Mouse (Mus musculus): Measurements from ENCODE around the gene Gas2l2. TPM values are rescaled to one million over a fixed set of nuclear protein-coding genes. Genes with fewer than 3 reads are reported as not detected.

The Gas2l2 gene
- polyA plus RNA-seq, 1 experiment = 2.8 TPM

- Histone ChIP-seq H3K4me1 (ENCODE audit: control insufficient read depth, insufficient read depth, low read length) (peaks cover 3% of the 10 kb centered on the region), H3K4me3 (replicated peaks; ENCODE audit: extremely low read depth, low read depth, low read length) (no peak overlapping the region)
- WGBS = 36% methylated on average over 8 of the region's 8 CpGs
- TF ChIP-seq CTCF (IDR thresholded peaks at IDR 0.05; ENCODE audit: insufficient read depth, low read length) (no peak), POLR2A (IDR thresholded peaks at IDR 0.05; ENCODE audit: borderline replicate concordance, extremely low read depth, low read depth, low read length) (no peak)
- DNase-seq = no peak
Observed at GRCm38 (mm10) chr11:83408242-83408641, 21.0 kb downstream of the Gas2l2 start.

DNA sequence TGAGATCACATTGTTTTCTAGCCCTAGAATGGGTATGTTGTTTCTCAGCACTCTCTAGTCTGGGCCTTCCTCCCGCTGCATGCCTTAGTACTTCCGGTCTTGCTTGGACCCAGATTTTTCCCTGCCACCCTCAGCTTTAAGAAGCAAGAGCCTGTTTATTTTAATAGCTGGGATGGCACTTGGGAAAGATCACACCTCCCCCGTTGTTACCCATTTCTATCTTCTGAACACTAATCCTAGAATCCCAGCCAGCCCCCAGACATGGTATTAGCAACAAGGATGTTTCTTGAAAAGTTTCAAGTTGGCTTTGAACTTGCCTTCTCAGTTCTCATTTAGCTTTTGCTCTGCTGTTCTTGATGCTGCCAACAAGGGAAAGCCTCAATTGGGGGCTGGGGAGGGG lies 22.9 kb downstream of the Gas2l2 start:
- TF ChIP-seq CTCF (IDR thresholded peaks at IDR 0.05; ENCODE audit: insufficient read depth, low read length) = no peak
- TF ChIP-seq POLR2A (IDR thresholded peaks at IDR 0.05; ENCODE audit: borderline replicate concordance, extremely low read depth, low read depth, low read length) = no peak
- WGBS = 51% methylated on average over 3 of the region's 3 CpGs
- no peak for DNase-seq
- Histone ChIP-seq H3K4me3 (replicated peaks; ENCODE audit: extremely low read depth, low read depth, low read length) (no peak overlapping the region), H3K4me1 (ENCODE audit: control insufficient read depth, insufficient read depth, low read length) (peaks cover 3% of the 10 kb centered on the region)

- 68% methylated on average over 7 of the region's 7 CpGs for WGBS
- H3K4me3 ChIP-seq (replicated peaks; ENCODE audit: extremely low read depth, low read depth, low read length) = no peak overlapping the region
- no peaks in the 10 kb centered on the region for H3K4me1 ChIP-seq (ENCODE audit: control insufficient read depth, insufficient read depth, low read length)
- DNase-seq = no peak
- no peak for TF ChIP-seq POLR2A (IDR thresholded peaks at IDR 0.05; ENCODE audit: borderline replicate concordance, extremely low read depth, low read depth, low read length)
- no peak for TF ChIP-seq CTCF (IDR thresholded peaks at IDR 0.05; ENCODE audit: insufficient read depth, low read length)
Observed at GRCm38 (mm10) chr11:83403787-83404186, 25.5 kb downstream of the Gas2l2 start.

- Histone ChIP-seq H3K4me1 (ENCODE audit: control insufficient read depth, insufficient read depth, low read length) (peaks cover 6% of the 10 kb centered on the region), H3K4me3 (replicated peaks; ENCODE audit: extremely low read depth, low read depth, low read length) (no peak overlapping the region)
- 72% methylated on average over 5 of the region's 5 CpGs for WGBS
- TF ChIP-seq CTCF (IDR thresholded peaks at IDR 0.05; ENCODE audit: insufficient read depth, low read length) (no peak), POLR2A (IDR thresholded peaks at IDR 0.05; ENCODE audit: borderline replicate concordance, extremely low read depth, low read depth, low read length) (no peak)
- no peak for DNase-seq
Observed at GRCm38 (mm10) chr11:83398724-83399123, 30.5 kb downstream of the Gas2l2 start.

DNA sequence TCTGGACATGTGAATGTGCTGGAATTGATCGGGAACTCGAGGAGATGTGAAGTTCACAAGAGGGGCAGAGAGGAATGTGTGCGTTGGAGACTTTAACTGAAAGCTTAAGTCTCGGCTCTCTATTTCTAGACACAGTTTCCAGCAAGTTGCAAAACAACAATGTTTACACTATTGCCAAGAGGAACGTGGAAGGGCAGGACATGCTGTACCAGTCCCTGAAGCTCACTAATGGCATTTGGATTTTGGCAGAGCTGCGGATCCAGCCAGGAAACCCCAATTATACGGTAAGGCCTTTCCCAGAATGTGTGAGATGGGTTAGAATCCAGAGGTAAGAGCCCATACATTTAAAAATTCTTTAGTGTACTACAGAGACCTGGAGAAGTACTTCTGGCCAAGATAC lies 31.6 kb downstream of the Gas2l2 start:
- no peak for TF ChIP-seq POLR2A (IDR thresholded peaks at IDR 0.05; ENCODE audit: borderline replicate concordance, extremely low read depth, low read depth, low read length)
- no peak for TF ChIP-seq CTCF (IDR thresholded peaks at IDR 0.05; ENCODE audit: insufficient read depth, low read length)
- DNase-seq = no peak
- 55% methylated on average over 7 of the region's 7 CpGs for WGBS

GRCm38 (mm10) chr11:83394802-83395439 lies 34.3 kb downstream of the Gas2l2 start:
- DNase-seq = no peak
- 63% methylated on average over 6 of the region's 6 CpGs for WGBS
- H3K4me3 ChIP-seq (replicated peaks; ENCODE audit: extremely low read depth, low read depth, low read length) = no peak overlapping the region
- H3K4me1 ChIP-seq (ENCODE audit: control insufficient read depth, insufficient read depth, low read length) = peaks cover 6% of the 10 kb centered on the region
- TF ChIP-seq CTCF (IDR thresholded peaks at IDR 0.05; ENCODE audit: insufficient read depth, low read length) (no peak), POLR2A (IDR thresholded peaks at IDR 0.05; ENCODE audit: borderline replicate concordance, extremely low read depth, low read depth, low read length) (no peak)

More for the DNA sequence above, 31.6 kb downstream of the Gas2l2 start:
- peaks cover 6% of the 10 kb centered on the region for H3K4me1 ChIP-seq (ENCODE audit: control insufficient read depth, insufficient read depth, low read length)
- H3K4me3 ChIP-seq (replicated peaks; ENCODE audit: extremely low read depth, low read depth, low read length) = no peak overlapping the region

- DNase-seq = no peak
- WGBS = 82% methylated on average over 4 of the region's 4 CpGs
- Histone ChIP-seq H3K4me1 (ENCODE audit: control insufficient read depth, insufficient read depth, low read length) (peaks cover 2% of the 10 kb centered on the region; the same call in 1 of the 2 replicates), H3K4me3 (replicated peaks; ENCODE audit: extremely low read depth, low read depth, low read length) (no peak overlapping the region)
- no peak for TF ChIP-seq POLR2A (IDR thresholded peaks at IDR 0.05; ENCODE audit: borderline replicate concordance, extremely low read depth, low read depth, low read length)
Observed at GRCm38 (mm10) chr11:83393062-83393461, 36.2 kb downstream of the Gas2l2 start.

DNA sequence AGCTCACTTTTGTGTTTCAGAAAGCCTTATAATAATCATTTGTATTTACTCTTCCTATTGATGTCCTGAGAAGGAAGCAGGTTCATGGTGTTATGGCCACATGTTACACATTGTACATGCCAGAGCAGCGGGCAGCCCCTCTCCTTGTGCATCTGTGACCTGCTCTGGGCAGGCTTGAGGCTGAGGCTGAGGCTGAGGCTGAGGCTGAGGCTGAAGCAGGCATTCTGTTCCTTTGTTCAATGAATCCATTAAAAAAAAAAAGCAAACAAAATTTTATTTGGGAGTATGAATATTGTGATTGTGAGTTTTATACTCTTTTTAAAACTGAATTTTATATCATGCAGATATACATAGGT lies 45.7 kb downstream of the Gas2l2 start:
- DNase-seq = no peak

DNA sequence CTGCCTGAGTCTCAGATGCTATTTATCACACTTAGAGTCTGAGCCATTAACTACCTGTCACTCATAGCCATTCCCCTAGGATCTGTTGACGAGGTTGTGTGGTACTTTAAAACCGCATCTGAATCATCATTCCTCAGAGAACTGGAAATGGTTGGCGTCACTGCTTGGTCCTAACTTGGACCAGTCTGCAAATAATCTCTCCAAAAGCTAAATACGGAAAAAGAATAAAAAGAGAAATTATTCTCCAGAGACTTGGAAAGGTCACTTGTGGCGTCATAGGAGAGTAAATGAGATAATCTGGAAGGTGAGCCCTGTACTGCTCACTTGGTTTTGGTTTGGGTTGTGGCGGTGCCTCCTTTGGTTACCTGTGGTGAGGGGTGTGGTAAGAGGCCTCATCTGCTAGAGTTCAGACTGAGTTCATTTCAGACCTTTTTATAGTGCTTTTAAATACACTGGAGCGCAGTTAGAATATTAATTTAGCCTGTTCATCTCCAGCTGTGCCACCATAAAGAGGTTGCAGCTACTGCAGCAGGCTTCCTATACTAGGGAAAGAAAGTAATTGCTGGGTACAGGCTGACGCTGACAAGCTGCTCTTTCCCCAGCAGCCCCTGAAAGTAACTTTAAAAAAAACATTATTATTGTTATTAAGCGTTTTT lies 46.3 kb downstream of the Gas2l2 start:
- no peak for DNase-seq
- Histone ChIP-seq H3K4me3 (replicated peaks; ENCODE audit: extremely low read depth, low read depth, low read length) (no peak overlapping the region), H3K4me1 (ENCODE audit: control insufficient read depth, insufficient read depth, low read length) (no peaks in the 10 kb centered on the region)
- WGBS = 83% methylated on average over 9 of the region's 9 CpGs
- TF ChIP-seq CTCF (IDR thresholded peaks at IDR 0.05; ENCODE audit: insufficient read depth, low read length) (no peak), POLR2A (IDR thresholded peaks at IDR 0.05; ENCODE audit: borderline replicate concordance, extremely low read depth, low read depth, low read length) (no peak)

More for the DNA sequence above, 45.7 kb downstream of the Gas2l2 start:
- H3K4me3 ChIP-seq (replicated peaks; ENCODE audit: extremely low read depth, low read depth, low read length) = no peak overlapping the region
- H3K4me1 ChIP-seq (ENCODE audit: control insufficient read depth, insufficient read depth, low read length) = no peaks in the 10 kb centered on the region
- TF ChIP-seq POLR2A (IDR thresholded peaks at IDR 0.05; ENCODE audit: borderline replicate concordance, extremely low read depth, low read depth, low read length) (no peak), CTCF (IDR thresholded peaks at IDR 0.05; ENCODE audit: insufficient read depth, low read length) (no peak)
- WGBS = 89% methylated on average over 1 of the region's 1 CpGs

DNA sequence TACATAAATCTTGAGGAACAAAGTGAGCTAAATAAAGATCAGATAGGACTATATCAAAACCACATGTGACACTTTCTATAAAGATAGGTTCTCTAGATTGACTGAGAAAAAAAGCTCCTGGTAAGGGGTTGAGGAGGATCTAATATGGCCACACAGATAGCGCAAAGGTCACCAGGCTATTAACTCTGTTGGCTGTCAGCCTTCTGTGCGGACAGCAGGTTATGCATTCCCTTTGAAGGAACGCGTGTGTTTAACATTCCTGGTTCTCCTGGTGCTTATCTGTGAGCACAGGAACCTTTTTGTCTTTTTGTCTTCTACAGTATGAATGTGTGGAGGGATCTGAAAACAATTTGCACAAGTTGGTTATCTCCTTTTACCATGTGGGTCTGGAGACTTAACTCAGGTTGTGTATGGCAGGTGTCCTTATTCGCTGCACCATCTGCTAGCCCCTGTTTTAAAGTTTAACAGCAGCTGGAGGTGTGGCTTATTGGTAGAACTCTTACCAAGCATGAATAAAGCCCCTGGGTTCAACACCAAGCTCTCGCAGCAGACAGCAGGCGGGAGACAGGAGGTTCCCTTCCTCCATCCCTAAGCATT lies 49.4 kb downstream of the Gas2l2 start:
- Histone ChIP-seq H3K4me3 (replicated peaks; ENCODE audit: extremely low read depth, low read depth, low read length) (no peak overlapping the region), H3K4me1 (ENCODE audit: control insufficient read depth, insufficient read depth, low read length) (no peaks in the 10 kb centered on the region)
- DNase-seq = no peak
- 80% methylated on average over 7 of the region's 7 CpGs for WGBS
- TF ChIP-seq POLR2A (IDR thresholded peaks at IDR 0.05; ENCODE audit: borderline replicate concordance, extremely low read depth, low read depth, low read length) (no peak), CTCF (IDR thresholded peaks at IDR 0.05; ENCODE audit: insufficient read depth, low read length) (no peak)

Other genes with a start within 250 kb of the Gas2l2 start
- 0.38 and 0.85 TPM in 2 replicates for gene Slfn3, start 238.1 kb downstream of the Gas2l2 start, polyA plus RNA-seq (2012; rRNA removed)
- 0.02 and 0.17 TPM in 2 replicates for gene Slfn14, start 142.7 kb downstream of the Gas2l2 start, polyA plus RNA-seq (2012; rRNA removed)
- 31.4 and 43.9 TPM in 2 replicates for gene Ap2b1, start 130.4 kb downstream of the Gas2l2 start, polyA plus RNA-seq (2012; rRNA removed)
- 6.5 and 6.7 TPM in 2 replicates for gene Pex12, start 126.9 kb downstream of the Gas2l2 start, polyA plus RNA-seq (2012; rRNA removed)
- 1.9 and 2.4 TPM in 2 replicates for gene Rasl10b, start 20.3 kb downstream of the Gas2l2 start, polyA plus RNA-seq (2012; rRNA removed)
- gene 1700020L24Rik, start 8.2 kb upstream of the Gas2l2 start, polyA plus RNA-seq (2012; rRNA removed) = 0.54 TPM in 1 of 2 replicates, not detected in the other
- gene Mmp28, start 33.6 kb upstream of the Gas2l2 start, polyA plus RNA-seq (2012; rRNA removed) = 20.1 and 33.3 TPM in 2 replicates
- 8.5 and 10.7 TPM in 2 replicates for gene Taf15, start 43.6 kb upstream of the Gas2l2 start, polyA plus RNA-seq (2012; rRNA removed)
- gene Heatr9, start 92.7 kb upstream of the Gas2l2 start, polyA plus RNA-seq (2012; rRNA removed) = 0.06 TPM in 1 of 2 replicates, not detected in the other
- 70.3 and 198 TPM in 2 replicates for gene Ccl5, start 101.1 kb upstream of the Gas2l2 start, polyA plus RNA-seq (2012; rRNA removed)
- 3.6 and 8.0 TPM in 2 replicates for gene Ccl9, start 149.2 kb upstream of the Gas2l2 start, polyA plus RNA-seq (2012; rRNA removed)
- 64.7 and 98.8 TPM in 2 replicates for gene Ccl6, start 163.6 kb upstream of the Gas2l2 start, polyA plus RNA-seq (2012; rRNA removed)
- not detected in 2 replicates for gene Rpl9-ps1, start 216.2 kb upstream of the Gas2l2 start, polyA plus RNA-seq (2012; rRNA removed)
- gene Ccl3, start 219.9 kb upstream of the Gas2l2 start, polyA plus RNA-seq (2012; rRNA removed) = 4.3 and 5.7 TPM in 2 replicates
- 2.6 and 3.2 TPM in 2 replicates for gene Ccl4, start 233.1 kb upstream of the Gas2l2 start, polyA plus RNA-seq (2012; rRNA removed)